Mouse (Mus musculus) heart, postnatal 14 days (tissue): ENCODE data around the gene Mthfs. TPM values are rescaled to one million over a fixed set of nuclear protein-coding genes. Genes with fewer than 3 reads are reported as not detected.
"Not testable (repeated sequence)": the region's sequence is repeated elsewhere in the genome, so short reads cannot be mapped to it uniquely, and the experiment has no call there.

Source experiments
- DNase-seq, 2 experiments: peaks; one replicate each; pipeline ENCODE4 v3.0.0; 2021 to 2022
- intact Hi-C: fragments of 180-260 bp; cut with DNase I; formaldehyde crosslinking; loops from one replicate; pipeline ENCODE4 v1.15.1; 2025
- total RNA-seq, 2 experiments: library from RNA; stranded (reverse); gene quantifications; 2 replicates each; pipeline ENCODE4 v1.2.3; 2021

Mthfs gene
- total RNA-seq, 2 experiments from 2014 or later: 19.1 to 21.6 TPM

DNA sequence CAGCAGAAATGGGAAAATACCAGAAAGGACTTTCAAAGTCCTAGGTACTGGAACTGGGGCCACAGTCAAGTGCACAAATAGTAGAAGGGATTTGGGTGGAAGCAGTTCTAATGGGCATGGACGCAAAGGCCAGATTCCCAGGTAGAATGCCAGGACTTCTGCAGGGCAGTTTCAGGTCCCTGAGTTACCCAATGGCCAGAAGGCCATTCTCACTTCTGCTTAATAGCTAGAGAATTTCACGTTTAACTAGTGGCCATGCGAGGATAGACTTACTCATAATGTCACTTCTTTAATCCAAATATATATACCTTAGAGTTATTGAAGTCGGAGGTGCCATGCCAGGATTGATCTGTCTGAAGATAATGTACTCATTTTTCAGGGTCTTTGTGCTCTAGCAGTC is 26.7 kb downstream of the Mthfs start:
- intact Hi-C loops, DNase-seq: not testable (repeated sequence)

DNA sequence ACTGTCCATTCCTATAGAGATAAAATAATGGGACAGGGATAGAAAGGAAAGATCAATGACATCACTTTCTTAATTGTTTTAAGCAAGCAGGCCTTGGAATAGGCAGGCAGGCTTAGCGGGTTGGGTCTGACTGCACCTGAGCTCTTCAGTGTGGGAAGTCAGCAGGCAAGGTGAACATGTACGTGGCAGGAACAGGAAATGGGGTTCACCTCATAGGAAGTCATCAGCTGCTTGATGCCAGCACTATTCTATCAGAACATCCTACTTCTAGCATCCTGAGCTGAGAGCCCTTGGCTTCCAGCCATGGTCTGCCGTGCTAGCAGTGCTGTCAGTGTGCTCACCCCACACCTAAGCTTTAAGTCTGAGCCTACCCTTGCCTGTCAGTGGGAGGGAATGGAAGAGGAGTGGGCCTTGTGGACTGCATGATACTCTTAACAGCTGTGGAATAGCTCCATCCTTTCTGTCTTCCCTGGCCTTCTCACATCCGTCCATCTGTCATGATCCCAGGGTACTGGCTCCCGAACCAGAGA is 28.6 kb downstream of the Mthfs start:
- DNase-seq, intact Hi-C loops: not testable (repeated sequence)

DNA sequence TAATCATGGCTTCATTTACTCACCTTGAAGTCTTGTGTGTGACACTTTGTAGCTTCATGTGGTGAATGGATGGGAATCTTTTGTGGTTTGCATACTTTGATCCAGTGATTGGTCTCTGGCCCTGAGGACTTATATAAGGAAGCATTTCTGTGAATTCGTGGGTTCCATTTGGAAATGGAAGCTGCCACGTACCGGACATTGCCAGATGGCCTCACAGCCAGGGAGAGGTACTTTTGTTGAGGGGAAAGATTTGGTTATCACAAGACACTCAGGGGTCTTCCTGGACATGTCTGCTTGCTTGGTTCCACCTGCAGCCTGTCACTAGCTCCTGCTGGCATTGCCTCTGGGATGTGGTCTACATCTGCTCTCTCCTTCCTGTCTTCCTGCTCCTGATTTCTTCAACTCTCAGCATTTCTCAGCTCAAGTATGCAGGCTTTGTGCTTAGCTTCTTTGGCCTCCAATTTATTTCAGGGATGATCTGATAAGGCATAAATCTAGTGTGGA is 30.1 kb downstream of the Mthfs start:
- DNase-seq, intact Hi-C loops: not testable (repeated sequence)

DNA sequence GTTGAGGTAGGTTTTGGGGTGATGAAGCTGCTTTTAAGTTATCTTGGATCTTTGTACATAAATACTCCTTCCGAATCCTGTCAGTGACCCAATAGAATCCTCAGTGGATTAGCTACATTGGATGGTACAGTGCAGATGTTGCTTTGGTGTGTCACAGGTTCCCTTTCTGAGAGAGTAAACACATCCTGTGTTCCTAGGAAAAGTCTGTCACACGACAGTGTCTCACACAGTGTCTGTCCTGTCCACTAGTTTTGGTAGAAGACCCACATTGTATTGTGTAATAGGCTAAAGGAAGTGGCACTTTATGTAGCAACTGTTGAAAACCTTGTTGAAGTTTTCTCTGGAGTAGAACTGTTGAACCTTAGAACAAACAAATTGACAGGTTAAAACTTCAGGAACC is 42.9 kb downstream of the Mthfs start:
- intact Hi-C loops: no loop called here

DNA sequence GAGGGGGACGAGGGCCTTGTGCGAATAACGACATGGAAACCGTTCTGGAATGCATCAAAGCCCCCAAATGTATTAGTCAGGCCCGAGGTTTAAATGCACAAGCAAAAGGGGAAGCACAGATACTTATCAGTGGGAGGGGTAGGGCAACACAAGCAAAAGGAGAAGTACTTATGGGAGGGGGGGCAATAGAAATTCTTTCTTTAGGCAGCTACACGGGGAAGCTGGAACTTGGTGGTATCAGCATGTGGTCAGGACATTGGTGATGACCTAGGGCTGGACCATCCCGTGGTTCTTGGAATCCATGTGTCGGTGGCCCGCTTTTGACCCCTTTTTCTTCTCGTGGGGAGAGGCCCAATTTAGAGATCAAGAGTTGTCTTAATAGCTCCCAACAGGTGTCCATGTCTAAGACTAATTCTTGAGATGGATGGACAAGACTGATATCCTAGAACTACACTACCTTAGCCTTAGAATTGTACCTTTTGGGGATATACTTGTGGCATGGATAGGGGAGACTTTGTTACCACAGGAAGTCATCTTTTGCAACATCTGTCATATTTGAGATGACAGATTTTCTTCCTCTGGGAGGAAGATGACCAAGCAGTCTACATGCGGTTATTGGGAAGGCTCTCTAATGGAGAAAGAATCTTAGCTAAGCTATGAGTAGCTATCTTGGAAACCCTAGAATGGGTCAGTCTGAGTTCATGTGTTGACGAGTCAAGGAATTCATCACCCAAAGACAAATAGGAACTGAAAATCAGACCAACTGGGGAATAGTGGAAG is 46.3 kb downstream of the Mthfs start:
- intact Hi-C loops: no loop called here
- no peak for DNase-seq

More for the DNA sequence above, 42.9 kb downstream of the Mthfs start:
- DNase-seq: no peak

DNA sequence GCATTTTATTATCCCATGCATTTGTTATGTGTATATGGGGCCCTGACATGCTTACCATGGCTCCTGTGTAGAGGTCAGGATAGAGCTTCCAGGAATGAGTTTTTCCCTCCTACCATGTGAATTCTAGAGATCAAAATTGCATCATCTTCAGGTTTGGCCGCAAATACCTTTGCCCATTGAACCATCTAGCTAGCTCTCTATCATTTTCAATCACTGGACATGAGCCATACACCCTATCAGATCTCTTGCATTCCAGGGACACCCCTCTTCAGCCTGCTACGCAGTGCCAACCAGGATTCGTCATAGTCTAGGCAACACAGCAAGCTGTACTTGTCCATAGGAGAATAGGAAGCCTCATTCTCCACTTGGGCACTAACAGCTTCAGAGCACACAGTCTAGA is 53.5 kb downstream of the Mthfs start:
- no peak for DNase-seq
- intact Hi-C loops: no loop called here

DNA sequence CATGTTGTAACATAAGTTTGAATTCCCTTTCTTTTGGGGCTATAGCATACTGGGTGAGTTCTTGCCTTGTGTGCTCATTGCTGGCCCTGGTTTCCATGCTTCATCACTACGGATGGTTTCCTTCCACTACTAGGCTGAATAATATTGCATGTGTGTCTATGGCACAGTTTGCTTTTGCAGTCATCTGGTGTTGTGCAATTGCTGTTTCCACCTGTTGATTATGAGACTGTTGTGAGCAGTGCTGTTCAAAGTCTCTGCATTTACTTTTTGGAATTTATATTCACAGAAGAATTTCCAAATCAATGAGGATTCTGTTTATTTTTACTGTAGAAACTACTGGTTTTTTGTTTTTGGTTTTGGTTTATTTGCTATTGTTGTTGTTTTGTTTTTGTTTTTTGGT is 54.1 kb downstream of the Mthfs start:
- DNase-seq: no peak
- intact Hi-C loops: no loop called here

DNA sequence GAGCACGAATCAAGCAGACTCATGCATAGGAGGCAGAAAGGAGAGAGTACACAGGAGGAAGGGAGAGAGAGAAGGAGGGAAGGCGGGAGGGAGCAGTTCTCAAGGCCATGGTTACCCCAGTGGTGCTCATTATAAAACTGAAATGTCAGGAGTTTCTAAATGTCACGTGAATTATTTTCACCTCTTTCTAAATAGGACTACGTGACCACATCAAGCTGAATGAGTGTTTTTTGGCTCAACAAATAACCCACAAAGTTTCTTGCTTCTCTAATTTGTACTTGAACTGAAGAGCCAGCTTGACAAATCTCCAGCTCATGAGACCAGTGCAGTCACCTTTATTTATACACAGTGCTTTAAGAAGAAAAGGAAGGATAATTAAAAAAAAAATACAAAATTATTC is 56.6 kb downstream of the Mthfs start:
- intact Hi-C loops: no loop called here
- DNase-seq: no peak

DNA sequence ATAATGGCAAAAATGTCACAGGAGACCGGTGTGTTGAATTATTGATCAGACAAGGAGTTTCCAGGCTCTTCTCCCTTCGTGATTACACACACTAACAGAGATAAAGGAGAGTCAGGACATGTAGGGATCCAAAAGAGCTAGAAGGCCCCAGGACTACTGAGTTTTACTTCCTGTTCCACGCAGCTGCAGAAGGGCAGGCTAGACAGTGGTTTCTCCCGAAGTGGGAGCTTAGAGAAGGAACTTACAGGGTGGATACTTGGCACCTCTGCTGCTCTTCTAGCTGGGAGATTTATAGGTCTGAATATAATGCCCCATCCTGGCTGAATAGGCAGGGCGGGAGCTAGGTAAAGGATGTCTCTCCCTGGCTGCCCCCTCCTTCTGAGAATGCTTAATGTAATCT is 57.1 kb downstream of the Mthfs start:
- no peak for DNase-seq
- intact Hi-C loops: no loop called here

DNA sequence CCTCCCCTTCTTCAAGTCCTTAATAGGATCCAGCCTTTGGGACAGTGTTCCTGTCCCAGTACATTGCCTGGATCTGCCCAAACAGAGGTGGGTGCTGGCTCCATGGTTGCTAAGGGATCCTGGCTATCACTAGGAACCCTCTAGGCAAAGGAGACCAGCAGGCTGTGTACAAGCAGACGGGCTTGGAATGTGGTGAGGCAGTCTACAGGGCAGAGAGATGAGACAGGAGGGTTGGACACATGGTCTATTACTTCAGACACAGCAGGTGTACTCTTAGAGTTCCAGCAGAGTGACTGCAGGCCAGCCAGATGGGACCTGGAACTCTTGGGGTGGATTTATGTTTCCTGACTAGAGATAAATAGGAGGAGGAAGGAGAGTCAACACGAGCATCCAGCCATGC is 59.9 kb downstream of the Mthfs start:
- no peak for DNase-seq
- intact Hi-C loops: no loop called here

DNA sequence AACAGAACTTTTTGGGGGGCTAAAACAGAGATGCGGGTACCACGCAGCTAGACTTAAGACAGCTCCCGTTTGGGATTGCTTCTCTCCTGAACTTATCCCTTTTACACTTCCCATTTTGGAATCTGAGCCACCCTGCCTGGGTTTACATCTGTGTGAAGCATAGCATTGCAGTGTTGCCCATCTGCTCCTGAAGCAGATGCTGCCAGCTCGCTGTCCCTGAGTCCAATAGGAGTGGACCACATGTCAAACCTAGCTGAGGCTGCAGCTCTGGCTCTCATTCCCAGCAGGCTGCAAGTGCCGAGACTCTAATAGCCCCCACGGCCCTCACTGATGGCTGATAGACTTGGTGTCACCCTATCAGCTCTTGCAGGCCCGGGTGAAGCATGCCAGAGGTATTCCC is 63.3 kb downstream of the Mthfs start:
- DNase-seq: no peak
- intact Hi-C loops: no loop called here

DNA sequence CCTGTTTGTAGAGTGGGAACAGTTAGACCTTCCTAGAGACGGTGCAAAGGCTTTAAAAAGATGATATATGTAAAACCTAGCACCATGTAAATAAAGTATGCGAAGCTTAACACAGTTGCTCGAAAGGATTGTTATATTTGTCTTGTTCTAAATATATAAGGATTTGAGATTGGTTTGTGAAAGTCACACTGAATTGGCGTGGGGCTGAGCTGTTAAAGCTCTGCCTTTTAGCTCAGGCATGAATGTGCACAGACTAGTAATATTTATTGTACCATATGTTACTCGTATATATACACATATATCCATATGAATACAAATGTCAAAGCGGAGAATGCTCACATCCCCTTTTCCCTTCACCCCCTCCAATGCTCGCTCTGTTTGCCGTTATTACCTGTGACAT is 67.7 kb downstream of the Mthfs start:
- intact Hi-C loops: no loop called here
- no peak for DNase-seq

DNA sequence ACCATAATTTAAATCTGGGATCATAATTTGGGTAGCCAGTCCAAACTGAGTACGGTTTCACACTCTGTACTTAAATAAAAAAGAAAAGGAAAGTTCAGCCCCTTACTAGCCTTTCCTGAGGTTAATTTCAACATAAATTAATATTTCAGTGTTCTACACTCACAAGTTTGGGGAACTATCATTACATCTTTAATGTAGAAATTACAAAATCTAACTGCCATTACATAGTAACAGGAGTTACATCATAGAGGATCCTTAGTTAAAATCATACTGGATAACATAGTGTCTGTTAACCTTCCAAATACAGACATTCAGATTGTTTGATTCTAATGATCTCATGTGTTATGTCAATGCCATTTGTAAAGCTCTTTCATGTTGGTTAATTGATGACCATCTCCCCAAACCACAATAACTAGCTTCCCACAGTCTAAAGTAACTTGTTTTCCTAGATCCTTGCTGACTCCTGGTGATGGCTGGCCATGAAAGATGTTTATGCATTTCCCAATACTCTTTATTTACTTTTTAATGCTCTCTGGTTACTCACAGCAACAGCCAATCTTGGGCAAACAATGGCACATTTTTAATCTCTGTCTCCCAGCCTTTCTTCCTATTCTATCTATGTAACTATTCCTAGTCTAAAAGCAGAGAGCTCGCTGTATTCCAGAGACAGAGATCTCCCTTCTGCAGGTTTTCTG is 72.0 kb downstream of the Mthfs start:
- intact Hi-C loops: no loop called here
- no peak for DNase-seq

DNA sequence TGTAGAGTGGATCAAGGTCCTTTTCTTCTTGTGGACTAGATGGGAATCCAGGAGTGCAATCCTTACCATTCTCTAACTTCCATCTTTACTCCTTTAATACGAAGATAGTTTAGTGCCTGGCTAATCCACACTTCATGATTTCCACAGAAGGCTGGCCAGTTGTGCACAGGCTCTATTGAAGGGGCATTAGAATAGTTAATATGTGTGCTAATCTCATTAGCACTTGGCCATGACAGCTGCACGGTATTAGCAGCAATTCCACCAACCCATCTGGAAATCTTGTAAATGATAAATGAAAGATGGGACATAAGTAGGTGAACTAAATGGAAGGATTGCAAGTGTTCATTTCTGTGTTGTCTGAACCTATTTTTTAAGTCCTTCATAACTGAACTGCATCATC is 77.6 kb downstream of the Mthfs start:
- no peak for DNase-seq
- intact Hi-C loops: no loop called here

DNA sequence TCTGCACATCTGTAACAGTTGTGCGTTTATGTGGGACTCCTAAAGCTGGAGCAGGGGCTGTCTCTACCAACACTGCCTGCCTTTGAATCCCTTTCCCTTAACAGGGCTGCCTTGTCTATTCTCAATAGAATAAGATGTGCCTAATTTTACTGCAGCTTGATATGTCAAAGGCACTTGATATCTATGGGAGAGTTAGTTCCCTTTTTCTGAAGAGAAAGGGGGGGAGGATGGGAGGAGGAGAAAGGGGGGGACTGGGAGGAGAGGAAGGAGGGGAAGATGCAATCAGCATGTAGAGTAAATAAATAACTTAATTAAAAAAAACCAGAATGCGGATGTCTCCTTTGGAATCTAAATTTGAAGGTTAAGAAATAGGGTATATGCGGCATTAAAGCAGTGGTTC is 82.9 kb downstream of the Mthfs start:
- DNase-seq: no peak
- intact Hi-C loops: no loop called here

DNA sequence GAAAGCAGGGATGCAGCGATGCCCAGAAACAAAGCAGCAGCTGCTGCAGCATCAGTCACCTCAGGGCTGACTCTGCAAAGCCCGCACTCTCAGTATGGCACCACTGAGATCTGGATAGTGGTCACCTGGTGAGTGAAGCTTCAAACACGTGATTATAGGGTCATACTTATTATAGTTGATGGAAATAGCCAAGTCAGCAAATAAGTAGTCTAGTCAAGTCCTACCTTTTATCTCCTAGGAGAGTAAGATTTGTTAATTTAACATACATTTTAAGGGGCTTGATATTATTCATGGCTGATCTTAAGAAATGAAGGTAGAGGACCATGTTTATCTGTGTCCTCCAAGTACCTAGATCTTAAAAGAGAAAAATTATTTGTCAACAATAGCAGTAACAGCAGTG is 83.6 kb downstream of the Mthfs start:
- no peak for DNase-seq
- intact Hi-C loops: no loop called here

DNA sequence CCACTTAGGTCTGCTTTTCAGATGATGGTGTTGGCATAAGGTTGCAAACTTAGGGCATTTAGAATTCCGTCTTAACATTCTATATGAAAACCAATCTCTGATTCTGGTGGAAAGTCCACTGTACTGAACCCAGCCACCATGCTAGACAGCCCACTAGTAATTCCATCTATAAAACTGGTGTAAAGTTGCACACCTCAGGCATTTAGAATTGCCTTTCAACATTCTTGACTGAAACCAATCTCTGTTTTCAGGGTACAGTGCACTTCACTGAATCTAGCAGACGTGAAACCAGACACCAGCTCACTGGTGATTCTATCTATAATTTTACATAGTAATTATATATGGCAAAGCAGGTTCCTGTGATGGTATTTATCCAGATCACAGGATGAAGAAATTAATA is 95.2 kb downstream of the Mthfs start:
- DNase-seq: no peak
- intact Hi-C loops: no loop called here

DNA sequence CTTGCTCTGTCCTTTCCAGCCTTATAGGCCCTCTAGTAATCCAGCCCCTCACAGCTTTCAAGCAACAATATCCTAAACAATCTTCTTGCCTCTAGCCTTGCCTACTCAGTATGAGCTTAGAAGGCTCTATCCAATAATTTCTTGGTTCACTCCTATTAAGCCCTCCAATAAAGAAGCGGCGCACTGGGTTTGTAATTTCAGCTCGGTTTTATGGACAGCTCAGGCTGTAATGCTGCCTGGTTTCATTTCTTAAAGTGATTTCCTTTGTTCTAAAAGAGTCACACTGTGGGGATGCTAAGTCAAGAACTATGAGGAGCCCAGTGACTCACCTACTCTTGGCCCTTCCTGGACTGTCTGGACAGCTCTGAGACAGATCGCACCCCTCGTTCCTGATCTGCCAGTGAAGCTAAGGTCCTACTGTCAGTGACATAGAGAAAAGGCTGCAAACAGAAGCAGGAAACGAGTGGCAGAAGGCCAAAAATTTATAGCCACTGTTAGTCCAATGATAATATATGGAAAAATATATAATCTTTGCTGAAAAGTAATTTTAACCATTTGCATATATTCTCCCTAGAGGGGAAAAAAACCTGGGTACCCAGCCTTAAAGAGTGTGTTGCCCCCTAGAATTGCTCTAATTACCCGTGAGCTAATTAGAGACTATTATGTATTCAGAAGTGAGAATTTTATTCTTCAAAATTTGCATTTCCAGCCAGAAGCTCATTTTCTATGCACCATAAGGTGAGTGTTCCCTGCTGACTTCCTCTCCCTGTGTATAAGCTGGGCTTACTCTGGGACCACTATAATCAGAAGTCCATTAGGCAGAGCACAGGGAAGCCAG is 98.1 kb downstream of the Mthfs start:
- DNase-seq: no peak
- intact Hi-C loops: no loop called here

DNA sequence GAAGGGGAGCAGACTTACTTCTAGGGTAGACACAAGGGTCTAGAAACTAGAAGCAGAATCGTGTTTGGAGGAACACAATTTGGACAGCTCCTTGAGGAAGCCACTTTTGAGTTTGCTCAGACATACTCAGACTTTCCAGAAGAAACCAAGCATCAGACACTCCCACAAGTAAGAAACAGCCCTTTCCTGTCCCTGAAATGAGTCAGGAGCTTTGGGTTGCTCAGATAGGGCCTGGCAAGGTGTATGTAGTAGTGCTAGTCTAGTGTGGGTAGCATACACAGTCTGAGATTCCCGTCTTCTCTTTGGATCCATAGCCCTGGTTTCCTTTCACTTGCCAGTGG is 98.7 kb downstream of the Mthfs start:
- intact Hi-C loops: no loop called here
- no peak for DNase-seq

DNA sequence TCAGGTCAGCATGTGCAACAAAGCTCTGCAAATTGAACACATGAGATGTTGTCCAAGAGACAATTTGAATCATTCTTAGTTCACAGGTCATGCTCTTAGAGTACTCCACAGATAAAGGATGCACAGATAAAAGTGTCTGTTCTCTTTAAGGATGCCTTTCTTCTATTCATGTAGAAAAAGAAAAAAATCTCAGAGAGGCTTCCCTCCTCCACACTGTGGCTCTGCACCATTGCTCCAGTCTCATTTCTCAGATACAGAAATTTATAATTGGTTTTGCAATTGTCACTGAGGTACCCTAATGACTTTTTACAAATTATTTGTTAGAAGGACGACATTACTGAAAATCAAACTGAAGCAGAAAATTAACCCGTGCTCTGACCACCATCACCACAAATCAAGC is 101.2 kb downstream of the Mthfs start:
- DNase-seq: no peak
- intact Hi-C loops: loop anchor here (10.0 kb wide), 1 partner anchor 63 kb away; no protein-coding TSS in a partner anchor

DNA sequence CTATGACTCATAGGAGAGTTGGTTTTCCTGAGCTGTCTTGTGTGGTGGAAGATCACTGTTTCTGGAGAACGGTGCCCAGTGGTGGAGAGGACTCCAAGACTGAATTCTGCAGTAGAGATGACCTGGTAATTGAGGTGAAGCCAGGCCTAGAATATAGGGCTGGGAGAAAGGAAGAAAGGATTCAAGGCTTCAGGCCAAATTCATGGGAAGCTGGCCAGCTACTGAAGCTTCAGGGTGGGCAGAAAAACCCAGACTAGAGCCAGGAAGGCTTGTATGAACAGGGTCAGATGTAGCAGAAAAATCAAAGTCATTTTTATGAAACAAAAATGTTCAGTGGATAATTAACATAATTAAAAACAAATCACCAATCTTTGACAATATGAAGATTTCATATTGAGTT is 163.3 kb downstream of the Mthfs start:
- intact Hi-C loops: loop anchor here (10.0 kb wide), 1 partner anchor 59 kb away; no protein-coding TSS in a partner anchor
- DNase-seq: no peak
